Mouse (Mus musculus) lung, embryonic 14.5 days (tissue): ENCODE measurements around the gene Gm20388. TPM values are rescaled to one million over a fixed set of nuclear protein-coding genes. Genes with fewer than 3 reads are reported as not detected.

ENCODE experiments used
- ATAC-seq: fragments of 200-750 bp; cut with Nextera tagmentation; 2 replicates; pipeline ENCODE4 v1.8.0; 2017; ENCODE audit warnings: mild to moderate bottlenecking, moderate TSS enrichment, moderate library complexity; ENCODE audit not compliant: insufficient read depth
- DNase-seq: peaks from one replicate; pipeline ENCODE4 v3.0.0-alpha.2; 2015
- H3K27ac ChIP-seq: fragments of 300-500 bp; sonication (generic); 2 replicates; pipeline ENCODE4 v1.5.1; 2014; ENCODE audit warnings: low read depth, mild to moderate bottlenecking, moderate library complexity
- H3K27me3 ChIP-seq: fragments of 300-500 bp; sonication (generic); 2 replicates; pipeline ENCODE4 v1.6.1; 2014; ENCODE audit warnings: low read length, control low read depth; ENCODE audit not compliant: insufficient read depth
- H3K36me3 ChIP-seq: fragments of 300-500 bp; sonication (generic); 2 replicates; pipeline ENCODE4 v1.6.1; 2014; ENCODE audit warnings: control low read depth; ENCODE audit not compliant: insufficient read depth
- H3K4me1 ChIP-seq: fragments of 300-500 bp; sonication (generic); 2 replicates; pipeline ENCODE4 v1.6.1; 2014; ENCODE audit warnings: antibody characterized with exemption, control low read depth; ENCODE audit not compliant: insufficient read depth
- H3K4me2 ChIP-seq: fragments of 300-500 bp; sonication (generic); 2 replicates; pipeline ENCODE4 v1.6.1; 2014; ENCODE audit warnings: mild to moderate bottlenecking
- H3K4me3 ChIP-seq: fragments of 300-500 bp; sonication (generic); 2 replicates; pipeline ENCODE4 v1.5.1; 2014; ENCODE audit warnings: low read depth, low read length
- H3K9ac ChIP-seq: fragments of 300-500 bp; sonication (generic); 2 replicates; pipeline ENCODE4 v1.6.1; 2014
- H3K9me3 ChIP-seq: fragments of 300-500 bp; sonication (generic); 2 replicates; pipeline ENCODE4 v1.6.1; 2016; ENCODE audit warnings: low read depth, low read length, control low read depth
- CTCF ChIP-seq: IDR thresholded peaks from 2 replicates; pipeline ENCODE4 v1.5.1; 2016; ENCODE audit warnings: antibody characterized with exemption, low read depth
- WGBS: fragments of 180-500 bp; shearing (Covaris S2); extraction: QIAGEN DNeasy Blood & Tissue Kit; methylation state at CpG from one replicate; pipeline ENCODE4 v1.1.7; 2014; 5-methylcytosine and 5-hydroxymethylcytosine counted together
- polyA plus RNA-seq: library from polyadenylated mRNA; unstranded; fragments of >200 nt; fragmentation: Nextera tagmentation; extraction: Ambion mirVana; gene quantifications from 2 replicates; pipeline ENCODE4 v1.2.1, GENCODE M21; 2014

Gm20388 gene
- polyA plus RNA-seq, 1 experiment from 2014 or later = not detected

DNA sequence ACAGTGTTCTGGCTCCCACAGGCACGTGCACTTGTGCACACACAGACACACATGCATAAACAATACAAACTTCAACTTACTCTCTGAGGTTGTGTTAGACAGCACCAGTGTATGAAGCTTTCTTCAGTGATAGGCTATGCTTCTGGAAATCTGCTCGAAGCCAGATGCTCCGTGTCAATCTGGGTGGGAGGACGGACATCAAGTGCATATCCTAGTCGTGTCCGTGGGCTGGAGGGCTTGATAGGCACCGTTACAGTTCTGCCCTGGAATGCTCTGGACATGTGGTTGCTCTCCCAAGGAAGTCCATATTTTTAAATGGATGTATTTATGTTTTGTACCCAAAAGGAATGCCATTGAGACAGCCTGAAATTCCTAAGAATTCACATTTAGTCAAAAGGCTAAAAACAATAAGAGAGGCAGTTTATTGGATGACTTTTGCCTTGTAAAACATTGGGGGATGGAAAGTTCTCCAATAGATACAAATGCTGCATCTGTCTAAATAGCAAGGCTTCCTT lies 2178.6 kb downstream of the Gm20388 start:
- DNase-seq = no peak
- TF ChIP-seq CTCF = no peak
- 57% methylated on average over 7 of the region's 7 CpGs for WGBS
- H3K9ac ChIP-seq = no peak overlapping the region
- H3K4me3 ChIP-seq = no peak overlapping the region
- no peak overlapping the region for H3K4me2 ChIP-seq
- H3K36me3 ChIP-seq = no peaks in the 10 kb centered on the region
- H3K4me1 ChIP-seq = peaks cover 11% of the 10 kb centered on the region; the same call in 1 of the 2 replicates
- no peak for ATAC-seq
- H3K27me3 ChIP-seq = no peaks in the 10 kb centered on the region
- H3K9me3 ChIP-seq = no peaks in the 10 kb centered on the region
- H3K27ac ChIP-seq = no peak overlapping the region

DNA sequence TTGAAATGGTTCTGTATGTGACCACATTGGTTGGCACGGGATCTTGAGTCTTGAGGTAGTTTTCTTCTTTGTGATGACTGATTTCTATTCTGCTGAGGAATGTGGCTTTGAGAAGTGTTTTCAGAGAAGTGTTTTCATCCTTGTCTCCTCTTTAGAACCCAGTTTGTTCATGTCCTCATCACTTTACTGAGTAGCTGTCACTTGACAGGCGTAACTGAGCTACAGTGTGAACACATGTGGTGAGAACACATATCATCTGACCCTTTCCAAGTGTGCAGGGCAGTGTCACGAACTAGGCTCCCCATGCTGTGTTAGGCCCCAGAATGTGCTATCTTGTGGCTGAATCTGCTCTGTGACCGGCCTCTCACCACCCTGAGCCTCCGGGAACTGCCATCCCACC lies 2181.8 kb downstream of the Gm20388 start:
- ATAC-seq = peak; percentile 85

DNA sequence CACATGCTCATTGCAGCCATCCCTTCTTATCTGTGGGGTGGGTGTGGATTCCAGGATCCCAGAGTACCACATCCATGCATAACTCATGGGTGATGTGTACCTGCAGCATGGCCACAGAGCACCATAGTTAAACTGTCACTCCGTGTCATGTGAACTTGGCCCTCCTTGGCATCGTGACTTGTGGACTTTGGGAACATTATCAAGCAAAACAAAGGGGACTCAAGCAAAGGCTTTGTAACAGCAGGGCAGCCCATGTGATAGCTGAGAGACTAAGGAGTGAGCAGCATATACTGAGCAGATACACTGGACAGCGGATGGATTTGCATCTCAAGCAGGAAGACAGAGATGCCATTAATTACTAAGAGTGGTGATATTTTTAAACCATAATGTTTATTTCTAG lies 2188.1 kb downstream of the Gm20388 start:
- WGBS = 71% methylated on average over 3 of the region's 3 CpGs
- TF ChIP-seq CTCF = no peak
- ATAC-seq (no peak), DNase-seq (no peak)
- Histone ChIP-seq H3K36me3 (no peaks in the 10 kb centered on the region), H3K27me3 (no peaks in the 10 kb centered on the region), H3K4me1 (peaks cover 15% of the 10 kb centered on the region), H3K4me3 (no peak overlapping the region), H3K9ac (no peak overlapping the region), H3K4me2 (no peak overlapping the region), H3K9me3 (no peaks in the 10 kb centered on the region), H3K27ac (no peak overlapping the region)

More for the DNA sequence above, 2181.8 kb downstream of the Gm20388 start:
- no peak overlapping the region for H3K9ac ChIP-seq
- H3K4me3 ChIP-seq = no peak overlapping the region
- peaks cover 11% of the 10 kb centered on the region; the same call in 1 of the 2 replicates for H3K4me1 ChIP-seq
- H3K9me3 ChIP-seq = no peaks in the 10 kb centered on the region
- no peak overlapping the region for H3K4me2 ChIP-seq
- peak; percentile 91 for DNase-seq
- H3K27me3 ChIP-seq = no peaks in the 10 kb centered on the region
- 33% methylated on average over 5 of the region's 5 CpGs for WGBS
- TF ChIP-seq CTCF = no peak
- H3K27ac ChIP-seq = peak overlapping the region; percentile 55; the same call in 1 of the 2 replicates
- no peaks in the 10 kb centered on the region for H3K36me3 ChIP-seq

DNA sequence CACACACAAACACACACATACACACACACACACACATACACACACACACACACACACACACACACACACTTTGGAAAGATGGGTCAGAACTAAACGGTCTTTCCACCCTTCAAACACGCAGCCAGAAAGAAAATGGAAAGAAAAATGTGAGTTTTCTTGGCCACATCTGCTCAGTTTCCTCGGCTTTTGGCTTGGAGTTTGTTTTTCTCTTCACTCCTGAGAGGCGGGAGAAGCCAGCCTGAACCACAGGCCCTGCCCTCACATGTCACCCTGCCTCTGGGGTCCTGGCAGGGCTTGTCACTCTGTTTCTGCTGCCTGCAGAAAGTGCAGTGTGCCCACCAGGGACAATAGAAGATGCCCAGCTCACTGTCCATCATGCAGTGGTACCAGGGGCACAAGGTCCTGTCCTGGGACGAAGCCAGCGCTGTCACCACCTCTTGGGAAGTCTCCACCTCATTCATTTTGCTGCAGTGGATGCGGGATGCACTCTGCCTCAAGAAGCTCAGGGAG lies 2189.1 kb downstream of the Gm20388 start:
- no peak for TF ChIP-seq CTCF
- H3K27ac ChIP-seq = 0 out of 2 replicates have a peak overlapping the region, but pooled peaks have one; percentile 5
- no peak overlapping the region for H3K4me3 ChIP-seq
- H3K9me3 ChIP-seq = no peaks in the 10 kb centered on the region
- peak; percentile 74 for DNase-seq
- WGBS = 32% methylated on average over 7 of the region's 7 CpGs
- no peak for ATAC-seq
- no peaks in the 10 kb centered on the region for H3K27me3 ChIP-seq
- peaks cover 18% of the 10 kb centered on the region for H3K4me1 ChIP-seq
- no peak overlapping the region for H3K9ac ChIP-seq
- H3K4me2 ChIP-seq = no peak overlapping the region
- no peaks in the 10 kb centered on the region for H3K36me3 ChIP-seq

DNA sequence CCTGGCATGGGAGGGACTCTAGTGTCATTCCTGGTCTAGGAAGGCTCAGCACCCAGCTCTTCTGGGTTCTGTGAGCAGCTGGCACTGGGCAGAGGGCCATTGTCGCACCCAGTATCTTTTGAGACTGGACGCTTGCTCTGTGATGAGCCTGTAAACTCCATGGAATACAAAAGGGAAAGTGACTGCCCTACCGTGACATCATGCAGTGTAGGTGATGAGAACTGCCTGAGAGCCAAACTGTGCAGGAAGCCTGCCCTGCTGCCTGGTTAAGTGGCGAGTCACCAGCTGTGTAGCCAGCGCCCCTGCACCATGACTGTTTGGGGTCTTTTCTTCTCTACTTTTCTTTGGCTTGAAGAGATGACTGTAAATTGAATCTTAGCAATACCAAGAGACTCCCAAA lies 2191.2 kb downstream of the Gm20388 start:
- Histone ChIP-seq H3K36me3 (no peaks in the 10 kb centered on the region), H3K4me3 (no peak overlapping the region), H3K27ac (no peak overlapping the region), H3K9me3 (no peaks in the 10 kb centered on the region), H3K4me2 (no peak overlapping the region), H3K27me3 (no peaks in the 10 kb centered on the region), H3K4me1 (peaks cover 23% of the 10 kb centered on the region), H3K9ac (no peak overlapping the region)
- ATAC-seq (no peak), DNase-seq (no peak)
- TF ChIP-seq CTCF = no peak
- WGBS = 55% methylated on average over 5 of the region's 5 CpGs

DNA sequence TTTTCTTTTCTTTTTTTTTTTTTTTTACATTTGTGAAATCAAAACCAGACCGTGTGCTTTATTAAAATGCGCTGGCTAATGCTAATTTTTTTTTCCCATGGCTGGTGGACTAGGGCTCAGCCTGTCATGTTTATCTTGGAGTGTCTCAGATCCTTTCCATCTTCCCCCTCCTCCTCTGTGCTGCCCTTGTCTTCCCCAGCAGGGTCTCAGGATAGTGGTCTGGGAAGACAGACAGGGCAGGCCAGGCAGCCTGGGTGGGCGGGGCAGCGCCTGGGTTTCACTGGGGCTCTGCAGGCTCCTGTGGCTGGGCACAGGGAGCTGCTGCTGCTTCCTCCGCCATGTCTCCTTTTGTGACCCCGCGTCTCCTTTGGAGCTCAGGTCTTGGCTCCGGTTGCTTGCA lies 2191.6 kb downstream of the Gm20388 start:
- H3K27me3 ChIP-seq = no peaks in the 10 kb centered on the region
- H3K36me3 ChIP-seq = no peaks in the 10 kb centered on the region
- 28% methylated on average over 8 of the region's 8 CpGs for WGBS
- no peak for TF ChIP-seq CTCF
- no peaks in the 10 kb centered on the region for H3K9me3 ChIP-seq
- H3K27ac ChIP-seq = peak overlapping the region; percentile 71; the same call in 1 of the 2 replicates
- no peak overlapping the region for H3K4me2 ChIP-seq
- H3K9ac ChIP-seq = no peak overlapping the region
- no peak overlapping the region for H3K4me3 ChIP-seq
- ATAC-seq (0 out of 2 replicates have a peak, but pooled peaks have one; percentile 31), DNase-seq (peak; percentile 51)
- peaks cover 23% of the 10 kb centered on the region for H3K4me1 ChIP-seq

DNA sequence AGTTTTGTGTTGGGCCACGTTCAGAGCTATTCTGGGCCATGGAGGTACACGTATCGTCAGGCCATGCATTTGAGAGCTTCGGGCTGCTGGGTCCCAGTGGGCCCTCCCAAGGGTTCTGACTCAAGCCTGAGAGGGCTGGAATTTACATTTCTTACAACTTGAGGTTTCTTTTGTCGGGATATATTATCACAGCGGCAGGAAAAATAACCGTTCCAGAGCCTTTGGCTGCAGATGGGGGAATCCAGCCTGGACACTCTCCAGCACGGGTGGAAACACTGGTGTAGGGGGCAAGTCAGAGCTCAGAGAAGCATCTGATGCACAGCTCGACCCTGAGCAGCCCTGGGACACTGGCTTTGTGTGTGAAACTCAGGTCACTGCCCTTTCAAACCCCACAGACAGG lies 2192.6 kb downstream of the Gm20388 start:
- H3K4me1 ChIP-seq = peaks cover 23% of the 10 kb centered on the region
- no peaks in the 10 kb centered on the region for H3K36me3 ChIP-seq
- no peak overlapping the region for H3K9ac ChIP-seq
- ATAC-seq (no peak), DNase-seq (peak; percentile 40)
- 39% methylated on average over 9 of the region's 9 CpGs for WGBS
- no peak overlapping the region for H3K4me3 ChIP-seq
- H3K27ac ChIP-seq = no peak overlapping the region; the same call in 1 of the 2 replicates
- no peaks in the 10 kb centered on the region for H3K27me3 ChIP-seq
- TF ChIP-seq CTCF = no peak
- no peak overlapping the region for H3K4me2 ChIP-seq
- no peaks in the 10 kb centered on the region for H3K9me3 ChIP-seq
